Mouse (Mus musculus) left cerebral cortex, postnatal 25 days (tissue): ENCODE measurements around the gene Ang4. TPM values are rescaled to one million over a fixed set of nuclear protein-coding genes. Genes with fewer than 3 reads are reported as not detected.

Experiments used
- total RNA-seq, 2 experiments: library from RNA; stranded (reverse); gene quantifications; 2 replicates each; pipeline ENCODE4 v1.2.3; 2021

Ang4 gene
- total RNA-seq, 2 experiments from 2014 or later: not detected

Other genes with a start within 250 kb of the Ang4 start
- not detected for gene Gm5622, start 220.8 kb downstream of the Ang4 start, total RNA-seq
- not detected for gene Gm17175, start 199.5 kb downstream of the Ang4 start, total RNA-seq
- gene Gm17174, start 181.5 kb downstream of the Ang4 start, total RNA-seq: not detected
- not detected for gene Gm17078, start 162.3 kb downstream of the Ang4 start, total RNA-seq
- not detected for gene Gm4181, start 137.9 kb downstream of the Ang4 start, total RNA-seq
- gene Gm17079, start 78.1 kb downstream of the Ang4 start, total RNA-seq: not detected
- gene Gm5800, start 56.4 kb downstream of the Ang4 start, total RNA-seq: not detected
- not detected for gene AY358078, start 26.5 kb upstream of the Ang4 start, total RNA-seq
- not detected for gene Ear6, start 80.1 kb upstream of the Ang4 start, total RNA-seq
- gene Mettl17, start 111.3 kb upstream of the Ang4 start, total RNA-seq: 10 to 100 TPM; 26.0 to 33.8 TPM
- 1 to 10 TPM; 4.8 to 6.6 TPM for gene Slc39a2, start 119.3 kb upstream of the Ang4 start, total RNA-seq
- gene Ndrg2, start 140.6 kb upstream of the Ang4 start, total RNA-seq: 100 to 1,000 TPM; 694 to 748 TPM
- not detected for gene Tppp2, start 144.8 kb upstream of the Ang4 start, total RNA-seq
- gene Rnase13, start 149.2 kb upstream of the Ang4 start, total RNA-seq: under 1 TPM in 1 of 2 experiments, not detected in 1; 0.32 TPM
- gene Arhgef40, start 211.1 kb upstream of the Ang4 start, total RNA-seq: 10 to 100 TPM; 26.3 to 28.5 TPM
- gene Tmem253, start 242.1 kb upstream of the Ang4 start, total RNA-seq: under 1 TPM in 1 of 2 experiments, not detected in 1; 0.60 TPM
- 10 to 100 TPM; 32.0 to 36.3 TPM for gene Zfp219, start 247.1 kb upstream of the Ang4 start, total RNA-seq